ENCODE assay signal across 8 mouse cellular contexts in genomic region chr3:35324186-35324585, GRCm38 (mm10).
DNase-seq lines count a peak whose midpoint lies in the region; ATAC-seq and TF ChIP-seq lines count a peak whose summit lies in the region.
"Had no signal": no experiment of that assay in that cellular context is flagged by ENCODE, and none has a peak within 500 bp of the region (broad histone marks: within the 10 kb centered on the region; RNA-seq: fewer than 3 reads in every experiment).

No protein-coding gene starts in this region.

- H3K9ac ChIP-seq in limb, embryonic 11.5 days (ENCODE audit: low read length) = no peak overlapping the region
- H3K9ac ChIP-seq in forebrain, embryonic 11.5 days (ENCODE audit: low read length) = no peak overlapping the region
- H3K9ac ChIP-seq in hindbrain, postnatal 0 days (replicated peaks; ENCODE audit: low read length) = no peak overlapping the region

- H3K4me2 ChIP-seq in limb, embryonic 11.5 days (ENCODE audit: low read depth, severe bottlenecking) = no peak overlapping the region
- H3K4me2 ChIP-seq in forebrain, embryonic 11.5 days (ENCODE audit: low read depth, low read length, severe bottlenecking) = no peak overlapping the region
- peak overlapping the region; percentile 22; the same call in 1 of the 2 replicates for H3K4me2 ChIP-seq in hindbrain, postnatal 0 days (ENCODE audit: low read depth, low read length)

- H3K27me3 ChIP-seq in limb, embryonic 11.5 days (ENCODE audit: control insufficient read depth, insufficient read depth, low read length) = no peaks in the 10 kb centered on the region
- H3K27me3 ChIP-seq in limb, embryonic 10.5 days (ENCODE audit: low read depth, poor library complexity, severe bottlenecking) = no peaks in the 10 kb centered on the region
- H3K27me3 ChIP-seq in forebrain, embryonic 11.5 days (ENCODE audit: control insufficient read depth, insufficient read depth, low read length) = no peaks in the 10 kb centered on the region
- no peaks in the 10 kb centered on the region for H3K27me3 ChIP-seq in hindbrain, postnatal 0 days (ENCODE audit: insufficient read depth, low read length)
- H3K27me3 ChIP-seq: megakaryocyte, embryonic 14.5 days had no signal

- no peak for TF ChIP-seq POLR2A in olfactory bulb, adult 2 months (IDR thresholded peaks at IDR 0.05; ENCODE audit: insufficient read depth, low read depth, low read length)

- no peaks in the 10 kb centered on the region for H3K9me3 ChIP-seq in limb, embryonic 11.5 days (ENCODE audit: control insufficient read depth, low read length)
- no peaks in the 10 kb centered on the region for H3K9me3 ChIP-seq in limb, embryonic 10.5 days (replicated peaks)
- no peaks in the 10 kb centered on the region for H3K9me3 ChIP-seq in forebrain, embryonic 11.5 days (ENCODE audit: control insufficient read depth, low read length)
- H3K9me3 ChIP-seq in hindbrain, postnatal 0 days (ENCODE audit: low read length) = no peaks in the 10 kb centered on the region

- DNase-seq in limb, embryonic 11.5 days (ENCODE audit: low spot score) = peak; percentile 30
- DNase-seq in limb, embryonic 10.5 days (ENCODE audit: low spot score) = no peak
- DNase-seq in forebrain, embryonic 11.5 days (ENCODE audit: low spot score) = peak; percentile 81
- peak; percentile 41 for DNase-seq in hindbrain, postnatal 0 days (ENCODE audit: low spot score)
- no peak for DNase-seq in MN1 (ENCODE audit: low spot score)
- DNase-seq in spleen, postnatal 10 days (ENCODE audit: low spot score in 2 of 2) = no peak

- TF ChIP-seq CTCF in hindbrain, postnatal 0 days (IDR thresholded peaks at IDR 0.05; ENCODE audit: low read depth) = no peak
- no peak for TF ChIP-seq CTCF in olfactory bulb, adult 2 months (IDR thresholded peaks at IDR 0.05; ENCODE audit: insufficient read depth, low read depth, low read length)

- H3K27ac ChIP-seq in limb, embryonic 11.5 days (replicated peaks; ENCODE audit: low read depth, low read length) = no peak overlapping the region
- no peak overlapping the region for H3K27ac ChIP-seq in limb, embryonic 10.5 days
- H3K27ac ChIP-seq in forebrain, embryonic 11.5 days (ENCODE audit: low read depth, low read length) = peak overlapping the region; percentile 66
- no peak overlapping the region; the same call in 1 of the 2 replicates for H3K27ac ChIP-seq in hindbrain, postnatal 0 days
- H3K27ac ChIP-seq in olfactory bulb, adult 2 months (ENCODE audit: insufficient read depth, low read depth, low read length) = peak overlapping the region; percentile 26; the same call in 1 of the 2 replicates

- no peaks in the 10 kb centered on the region for H3K36me3 ChIP-seq in limb, embryonic 11.5 days (ENCODE audit: control insufficient read depth, insufficient read depth, low read length)
- no peaks in the 10 kb centered on the region for H3K36me3 ChIP-seq in limb, embryonic 10.5 days
- H3K36me3 ChIP-seq in forebrain, embryonic 11.5 days (ENCODE audit: control insufficient read depth, insufficient read depth, low read length) = no peaks in the 10 kb centered on the region
- H3K36me3 ChIP-seq in hindbrain, postnatal 0 days (ENCODE audit: insufficient read depth, low read length) = no peaks in the 10 kb centered on the region

- WGBS in limb, embryonic 11.5 days = 23% methylated on average over 11 of the region's 11 CpGs
- 43% methylated on average over 11 of the region's 11 CpGs for WGBS in limb, embryonic 10.5 days
- 6% methylated on average over 11 of the region's 11 CpGs for WGBS in forebrain, embryonic 11.5 days
- 40% methylated on average over 11 of the region's 11 CpGs for WGBS in hindbrain, postnatal 0 days
- 14% methylated on average over 11 of the region's 11 CpGs for WGBS in olfactory bulb, adult 2 months

- ATAC-seq in limb, embryonic 11.5 days (ENCODE audit: insufficient number of reproducible peaks, low FRiP score, low TSS enrichment, low read depth) = no peak
- peak; percentile 89 for ATAC-seq in forebrain, embryonic 11.5 days (replicated peaks; ENCODE audit: low FRiP score)
- no peak for ATAC-seq in hindbrain, postnatal 0 days

- H3K4me3 ChIP-seq in limb, embryonic 11.5 days (ENCODE audit: low read depth, low read length) = no peak overlapping the region
- no peak overlapping the region for H3K4me3 ChIP-seq in limb, embryonic 10.5 days
- H3K4me3 ChIP-seq in forebrain, embryonic 11.5 days (ENCODE audit: low read depth, low read length) = no peak overlapping the region
- no peak overlapping the region for H3K4me3 ChIP-seq in hindbrain, postnatal 0 days (ENCODE audit: low read length)
- no peak overlapping the region for H3K4me3 ChIP-seq in olfactory bulb, adult 2 months (ENCODE audit: insufficient read depth, low read depth, low read length)
- H3K4me3 ChIP-seq: megakaryocyte, embryonic 14.5 days had no signal

- H3K4me1 ChIP-seq in limb, embryonic 11.5 days (ENCODE audit: control insufficient read depth, insufficient read depth, low read length) = peaks cover 3% of the 10 kb centered on the region
- peaks cover 33% of the 10 kb centered on the region for H3K4me1 ChIP-seq in limb, embryonic 10.5 days
- peaks cover 11% of the 10 kb centered on the region; the same call in 1 of the 2 replicates for H3K4me1 ChIP-seq in forebrain, embryonic 11.5 days (replicated peaks; ENCODE audit: control insufficient read depth, insufficient read depth, low read length)
- H3K4me1 ChIP-seq in hindbrain, postnatal 0 days (ENCODE audit: insufficient read depth, low read length) = 0 out of 2 replicates have a peak, but pooled peaks cover 3% of the 10 kb centered on the region
- peaks cover 8% of the 10 kb centered on the region for H3K4me1 ChIP-seq in olfactory bulb, adult 2 months (ENCODE audit: control insufficient read depth, insufficient read depth, low read length)
- H3K4me1 ChIP-seq: megakaryocyte, embryonic 14.5 days had no signal

Comparison
In these comparisons a context has a peak if more than half of its experiments do, and no peak if none do; other contexts are left out.
1. DNase-seq: peak in limb, embryonic 11.5 days (single experiment), forebrain, embryonic 11.5 days (single experiment) and hindbrain, postnatal 0 days (single experiment); none in limb, embryonic 10.5 days (single experiment), MN1 (single experiment) and spleen, postnatal 10 days (0 of 2).
2. H3K27ac ChIP-seq: peak in forebrain, embryonic 11.5 days (single experiment) and olfactory bulb, adult 2 months (single experiment); none in limb, embryonic 11.5 days (single experiment), limb, embryonic 10.5 days (single experiment) and hindbrain, postnatal 0 days (single experiment).